Mouse (Mus musculus): ENCODE data around the gene H2-T23. TPM values are rescaled to one million over a fixed set of nuclear protein-coding genes. Genes with fewer than 3 reads are reported as not detected.

H2-T23 gene
- total and polyA plus RNA-seq, 3 experiments, result 21.8 to 42.1 (median 38.8) TPM

DNA sequence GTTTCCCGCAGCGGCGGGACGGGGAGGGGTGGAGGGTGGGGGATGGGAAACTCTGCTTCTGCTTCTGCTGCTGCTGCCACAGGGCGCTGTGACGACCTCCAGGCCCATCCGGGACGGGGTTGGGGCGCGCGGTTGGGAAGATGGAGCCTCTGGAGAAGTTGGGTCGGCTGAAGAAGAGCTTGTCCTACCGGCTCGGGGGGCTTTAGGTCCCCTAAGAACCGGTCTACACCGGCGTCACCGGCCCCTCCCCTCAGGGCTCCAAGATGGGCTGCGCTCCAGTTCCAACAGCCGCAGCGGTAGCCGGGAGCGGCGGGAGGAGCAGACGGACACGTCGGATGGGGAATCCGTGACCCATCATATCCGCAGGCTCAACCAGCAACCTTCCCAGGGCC, 52.3 kb downstream of the H2-T23 start:
- no peak for TF ChIP-seq SMC3 (IDR thresholded peaks at IDR 0.05; ENCODE audit: low read depth, low read length)
- 0 out of 2 replicates have a peak, but pooled peaks have one; percentile 7 for TF ChIP-seq NELFE (IDR thresholded peaks at IDR 0.05; ENCODE audit: low read depth, low read length)
- no peak for TF ChIP-seq USF2 (conservative IDR thresholded peaks at IDR 0.05; ENCODE audit: low read depth, low read length)
- no peak for TF ChIP-seq KAT2A (IDR thresholded peaks at IDR 0.05; ENCODE audit: insufficient replicate concordance, low read length)
- 0 out of 2 replicates have a peak, but pooled peaks have one; percentile 17 for TF ChIP-seq UBTF (IDR thresholded peaks at IDR 0.05; ENCODE audit: low read depth, low read length)
- TF ChIP-seq MAZ (IDR thresholded peaks at IDR 0.05; ENCODE audit: low read depth, low read length), result no peak
- Histone ChIP-seq H3K36me3 (replicated peaks in 1 of 2; ENCODE audit: control insufficient read depth in 1 of 2, insufficient read depth in 1 of 2, low read length in 1 of 2) (peaks cover 26 to 52% of the 10 kb centered on the region in 2 experiments), H3K9me3 (replicated peaks; ENCODE audit: low read length) (no peaks in the 10 kb centered on the region)

More for the DNA sequence above, 52.3 kb downstream of the H2-T23 start:
- Histone ChIP-seq H3K4me2 (ENCODE audit: insufficient read depth, low read depth, poor library complexity, severe bottlenecking) (peak overlapping the region; percentile 65), H3K27me3 (replicated peaks) (no peaks in the 10 kb centered on the region), H3K27ac (ENCODE audit: insufficient read depth, low read depth) (peak overlapping the region; percentile 71), H3K4me1 (ENCODE audit: control insufficient read depth in 1 of 2, insufficient read depth in 2 of 2) (peaks cover 3 to 20% of the 10 kb centered on the region in 2 experiments; a peak in 3 of 4 replicates), H3K9ac (ENCODE audit: insufficient read depth, low read depth) (peak overlapping the region; percentile 69), H3K79me2 (replicated peaks; ENCODE audit: control insufficient read depth, extremely low read depth, insufficient read depth, poor library complexity, severe bottlenecking) (peaks cover 25% of the 10 kb centered on the region), H3K4me3 (replicated peaks in 1 of 3; ENCODE audit: low read depth in 2 of 3, low read length in 2 of 3, poor library complexity in 1 of 3) (peak overlapping the region; percentile 77 to 96 (median 93))
- in situ Hi-C loops (cut with MboI; ENCODE audit: low pct_ligation_motif_present, low pct_unique_long_range_greater_than_20kb, low sequenced_read_pairs), result no loop called here
- no peak for DNase-seq (ENCODE audit: extremely low read depth)
- dilution Hi-C loops (cut with MboI; ENCODE audit: extremely low pct_ligation_motif_present, extremely low pct_unique_long_range_greater_than_20kb, low sequenced_read_pairs), result no loop called here

Other genes with a start within 250 kb of the H2-T23 start
Only the 20 nearest of the 24 such genes appear.
- 1,014 and 1,058 TPM in 2 replicates for gene Tubb5, start 194.5 kb downstream of the H2-T23 start, total RNA-seq (2012; rRNA removed)
- 1,031 and 1,121 TPM in 2 replicates for gene Tubb5, start 194.5 kb downstream of the H2-T23 start, total RNA-seq (2014; rRNA removed)
- gene Tubb5, start 194.5 kb downstream of the H2-T23 start, polyA plus RNA-seq (2012; ENCODE audit: insufficient read length, low read depth), result 962 and 1,053 TPM in 2 replicates
- gene Mdc1, start 191.3 kb downstream of the H2-T23 start, total RNA-seq (2012; rRNA removed), result 8.2 and 8.5 TPM in 2 replicates
- gene Mdc1, start 191.3 kb downstream of the H2-T23 start, total RNA-seq (2014; rRNA removed), result 2.4 and 3.3 TPM in 2 replicates
- 14.4 and 15.7 TPM in 2 replicates for gene Mdc1, start 191.3 kb downstream of the H2-T23 start, polyA plus RNA-seq (2012; ENCODE audit: insufficient read length, low read depth)
- 12.5 and 16.7 TPM in 2 replicates for gene Nrm, start 171.5 kb downstream of the H2-T23 start, total RNA-seq (2012; rRNA removed)
- 10.0 and 12.1 TPM in 2 replicates for gene Nrm, start 171.5 kb downstream of the H2-T23 start, total RNA-seq (2014; rRNA removed)
- 14.0 and 15.4 TPM in 2 replicates for gene Nrm, start 171.5 kb downstream of the H2-T23 start, polyA plus RNA-seq (2012; ENCODE audit: insufficient read length, low read depth)
- gene Ppp1r18, start 167.3 kb downstream of the H2-T23 start, total RNA-seq (2012; rRNA removed), result 20.5 and 21.4 TPM in 2 replicates
- gene Ppp1r18, start 167.3 kb downstream of the H2-T23 start, total RNA-seq (2014; rRNA removed), result 7.5 and 8.5 TPM in 2 replicates
- gene Ppp1r18, start 167.3 kb downstream of the H2-T23 start, polyA plus RNA-seq (2012; ENCODE audit: insufficient read length, low read depth), result 48.9 and 50.1 TPM in 2 replicates
- 75.3 and 81.0 TPM in 2 replicates for gene Dhx16, start 153.0 kb downstream of the H2-T23 start, total RNA-seq (2012; rRNA removed)
- 74.8 and 75.0 TPM in 2 replicates for gene Dhx16, start 153.0 kb downstream of the H2-T23 start, total RNA-seq (2014; rRNA removed)
- 84.4 and 107 TPM in 2 replicates for gene Dhx16, start 153.0 kb downstream of the H2-T23 start, polyA plus RNA-seq (2012; ENCODE audit: insufficient read length, low read depth)
- 7.1 and 8.7 TPM in 2 replicates for gene 2310061I04Rik, start 135.4 kb downstream of the H2-T23 start, total RNA-seq (2012; rRNA removed)
- 4.2 and 5.7 TPM in 2 replicates for gene 2310061I04Rik, start 135.4 kb downstream of the H2-T23 start, total RNA-seq (2014; rRNA removed)
- 39.5 and 46.4 TPM in 2 replicates for gene 2310061I04Rik, start 135.4 kb downstream of the H2-T23 start, polyA plus RNA-seq (2012; ENCODE audit: insufficient read length, low read depth)
- 12.5 and 14.5 TPM in 2 replicates for gene Atat1, start 122.8 kb downstream of the H2-T23 start, total RNA-seq (2012; rRNA removed)
- gene Atat1, start 122.8 kb downstream of the H2-T23 start, total RNA-seq (2014; rRNA removed), result 5.2 and 5.7 TPM in 2 replicates
- 9.9 and 10.4 TPM in 2 replicates for gene Atat1, start 122.8 kb downstream of the H2-T23 start, polyA plus RNA-seq (2012; ENCODE audit: insufficient read length, low read depth)
- 108 and 135 TPM in 2 replicates for gene Mrps18b, start 116.5 kb downstream of the H2-T23 start, total RNA-seq (2012; rRNA removed)
- 135 and 148 TPM in 2 replicates for gene Mrps18b, start 116.5 kb downstream of the H2-T23 start, total RNA-seq (2014; rRNA removed)
- gene Mrps18b, start 116.5 kb downstream of the H2-T23 start, polyA plus RNA-seq (2012; ENCODE audit: insufficient read length, low read depth), result 172 and 180 TPM in 2 replicates
- gene Ppp1r10, start 116.4 kb downstream of the H2-T23 start, total RNA-seq (2012; rRNA removed), result 31.6 TPM in 2 replicates
- 10.7 and 14.5 TPM in 2 replicates for gene Ppp1r10, start 116.4 kb downstream of the H2-T23 start, total RNA-seq (2014; rRNA removed)
- 69.9 and 70.3 TPM in 2 replicates for gene Ppp1r10, start 116.4 kb downstream of the H2-T23 start, polyA plus RNA-seq (2012; ENCODE audit: insufficient read length, low read depth)
- gene Abcf1, start 63.1 kb downstream of the H2-T23 start, total RNA-seq (2012; rRNA removed), result 110 and 136 TPM in 2 replicates
- gene Abcf1, start 63.1 kb downstream of the H2-T23 start, total RNA-seq (2014; rRNA removed), result 52.8 and 52.9 TPM in 2 replicates
- 290 and 352 TPM in 2 replicates for gene Abcf1, start 63.1 kb downstream of the H2-T23 start, polyA plus RNA-seq (2012; ENCODE audit: insufficient read length, low read depth)
- gene Gnl1, start 53.0 kb downstream of the H2-T23 start, total RNA-seq (2012; rRNA removed), result 24.3 and 29.0 TPM in 2 replicates
- 15.9 and 18.7 TPM in 2 replicates for gene Gnl1, start 53.0 kb downstream of the H2-T23 start, total RNA-seq (2014; rRNA removed)
- 33.4 and 41.1 TPM in 2 replicates for gene Gnl1, start 53.0 kb downstream of the H2-T23 start, polyA plus RNA-seq (2012; ENCODE audit: insufficient read length, low read depth)
- gene Prr3, start 52.6 kb downstream of the H2-T23 start, total RNA-seq (2012; rRNA removed), result 5.5 and 8.3 TPM in 2 replicates
- gene Prr3, start 52.6 kb downstream of the H2-T23 start, total RNA-seq (2014; rRNA removed), result 2.3 and 4.0 TPM in 2 replicates
- gene Prr3, start 52.6 kb downstream of the H2-T23 start, polyA plus RNA-seq (2012; ENCODE audit: insufficient read length, low read depth), result 30.6 and 32.0 TPM in 2 replicates
- 9.8 and 16.1 TPM in 2 replicates for gene H2-T24, start 12.3 kb downstream of the H2-T23 start, total RNA-seq (2012; rRNA removed)
- 6.6 and 7.6 TPM in 2 replicates for gene H2-T24, start 12.3 kb downstream of the H2-T23 start, total RNA-seq (2014; rRNA removed)
- 8.9 and 9.3 TPM in 2 replicates for gene H2-T24, start 12.3 kb downstream of the H2-T23 start, polyA plus RNA-seq (2012; ENCODE audit: insufficient read length, low read depth)
- 9.6 and 10.6 TPM in 2 replicates for gene H2-T22, start 9.9 kb upstream of the H2-T23 start, total RNA-seq (2012; rRNA removed)
- gene H2-T22, start 9.9 kb upstream of the H2-T23 start, total RNA-seq (2014; rRNA removed), result 14.9 and 16.4 TPM in 2 replicates
- gene H2-T22, start 9.9 kb upstream of the H2-T23 start, polyA plus RNA-seq (2012; ENCODE audit: insufficient read length, low read depth), result 19.8 and 26.1 TPM in 2 replicates
- 0.80 and 1.1 TPM in 2 replicates for gene Gm6034, start 10.1 kb upstream of the H2-T23 start, total RNA-seq (2012; rRNA removed)
- gene Gm6034, start 10.1 kb upstream of the H2-T23 start, total RNA-seq (2014; rRNA removed), result 0.42 TPM in 1 of 2 replicates, not detected in the other
- 1.7 and 2.1 TPM in 2 replicates for gene Gm6034, start 10.1 kb upstream of the H2-T23 start, polyA plus RNA-seq (2012; ENCODE audit: insufficient read length, low read depth)
- gene Gm11127, start 25.5 kb upstream of the H2-T23 start, total RNA-seq (2012; rRNA removed), result 23.8 and 25.1 TPM in 2 replicates
- 1.2 and 2.0 TPM in 2 replicates for gene Gm11127, start 25.5 kb upstream of the H2-T23 start, total RNA-seq (2014; rRNA removed)
- gene Gm11127, start 25.5 kb upstream of the H2-T23 start, polyA plus RNA-seq (2012; ENCODE audit: insufficient read length, low read depth), result 0.27 and 0.37 TPM in 2 replicates
- gene Gm19684, start 88.8 kb upstream of the H2-T23 start, total RNA-seq (2012; rRNA removed), result 0.34 and 0.55 TPM in 2 replicates
- 0.35 TPM in 1 of 2 replicates, not detected in the other for gene Gm19684, start 88.8 kb upstream of the H2-T23 start, total RNA-seq (2014; rRNA removed)
- 0.87 and 0.93 TPM in 2 replicates for gene Gm19684, start 88.8 kb upstream of the H2-T23 start, polyA plus RNA-seq (2012; ENCODE audit: insufficient read length, low read depth)
- not detected in 2 replicates for gene Gm7030, start 96.6 kb upstream of the H2-T23 start, total RNA-seq (2012; rRNA removed)
- gene Gm7030, start 96.6 kb upstream of the H2-T23 start, total RNA-seq (2014; rRNA removed), result not detected in 2 replicates
- gene Gm7030, start 96.6 kb upstream of the H2-T23 start, polyA plus RNA-seq (2012; ENCODE audit: insufficient read length, low read depth), result not detected in 2 replicates
- gene Gm8909, start 135.7 kb upstream of the H2-T23 start, total RNA-seq (2012; rRNA removed), result 0.25 and 0.38 TPM in 2 replicates
- gene Gm8909, start 135.7 kb upstream of the H2-T23 start, total RNA-seq (2014; rRNA removed), result not detected in 2 replicates
- 16.5 and 35.5 TPM in 2 replicates for gene Gm8909, start 135.7 kb upstream of the H2-T23 start, polyA plus RNA-seq (2012; ENCODE audit: insufficient read length, low read depth)
- not detected in 2 replicates for gene H2-T3, start 157.4 kb upstream of the H2-T23 start, total RNA-seq (2012; rRNA removed)
- not detected in 2 replicates for gene H2-T3, start 157.4 kb upstream of the H2-T23 start, total RNA-seq (2014; rRNA removed)
- gene H2-T3, start 157.4 kb upstream of the H2-T23 start, polyA plus RNA-seq (2012; ENCODE audit: insufficient read length, low read depth), result 0.74 and 1.3 TPM in 2 replicates